In the genomic region with DNA sequence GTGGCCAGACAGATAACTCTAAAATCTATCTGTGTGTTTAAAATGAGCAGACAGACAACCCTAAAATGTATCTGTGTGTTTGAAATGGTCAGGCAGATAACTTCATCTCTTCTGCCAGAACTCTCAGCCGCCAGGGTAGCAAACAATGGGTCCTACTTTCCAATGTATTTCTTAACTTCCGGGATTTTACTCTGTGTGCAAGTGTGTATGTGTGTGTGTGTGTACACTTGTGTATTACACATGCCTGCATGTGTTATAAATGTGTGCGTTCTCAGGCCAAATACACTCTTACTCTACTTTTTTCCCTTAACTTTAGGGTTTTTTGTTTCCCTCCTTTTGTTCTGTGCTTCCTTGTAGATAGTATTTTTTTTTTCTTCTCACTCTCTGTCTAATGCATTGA, we compare ENCODE assay signal across 16 mouse cellular contexts.
"Had no signal": no experiment of that assay in that cellular context is flagged by ENCODE, and none has a peak within 500 bp of the region (broad histone marks: within the 10 kb centered on the region; RNA-seq: fewer than 3 reads in every experiment).

No protein-coding gene starts in this region.

- H3K36me3 ChIP-seq: neural tube, embryonic 13.5 days; neural tube, embryonic 15.5 days; stomach, embryonic 15.5 days had no signal

- DNase-seq: retina, postnatal 1 day; right cerebral cortex, adult 18-20 months; right cerebral cortex, postnatal 14 days; right cerebral cortex, postnatal 25 days; right cerebral cortex, postnatal 4 days; spleen, adult 18-20 months; thymus, adult 18-20 months; thymus, adult 2 months; thymus, postnatal 14 days; thymus, postnatal 25 days; thymus, postnatal 36 days; thymus, postnatal 4 days had no signal

- H3K27me3 ChIP-seq: neural tube, embryonic 13.5 days; neural tube, embryonic 15.5 days; stomach, embryonic 15.5 days had no signal

- H3K9ac ChIP-seq: neural tube, embryonic 13.5 days; neural tube, embryonic 15.5 days; stomach, embryonic 15.5 days had no signal

- H3K27ac ChIP-seq: neural tube, embryonic 13.5 days; neural tube, embryonic 15.5 days; stomach, embryonic 15.5 days; stomach, postnatal 0 days had no signal

- H3K4me1 ChIP-seq: neural tube, embryonic 13.5 days; neural tube, embryonic 15.5 days; stomach, embryonic 15.5 days had no signal

- H3K9me3 ChIP-seq: neural tube, embryonic 13.5 days; neural tube, embryonic 15.5 days; stomach, embryonic 15.5 days had no signal

- H3K4me3 ChIP-seq: neural tube, embryonic 13.5 days; neural tube, embryonic 15.5 days; stomach, embryonic 15.5 days had no signal

- H3K4me2 ChIP-seq: neural tube, embryonic 13.5 days; neural tube, embryonic 15.5 days; stomach, embryonic 15.5 days had no signal
